Mouse (Mus musculus) liver, postnatal 0 days (tissue): ENCODE results near the gene Tbc1d12.

Source experiments
- CTCF ChIP-seq: sonication (generic); IDR thresholded peaks from 2 replicates; pipeline ENCODE4 v1.5.1; 2016; ENCODE audit warnings: antibody characterized with exemption, low read depth
- EP300 ChIP-seq: IDR thresholded peaks from 2 replicates; pipeline ENCODE4 v1.6.1; 2016; ENCODE audit warnings: antibody characterized with exemption, low read depth, mild to moderate bottlenecking

DNA sequence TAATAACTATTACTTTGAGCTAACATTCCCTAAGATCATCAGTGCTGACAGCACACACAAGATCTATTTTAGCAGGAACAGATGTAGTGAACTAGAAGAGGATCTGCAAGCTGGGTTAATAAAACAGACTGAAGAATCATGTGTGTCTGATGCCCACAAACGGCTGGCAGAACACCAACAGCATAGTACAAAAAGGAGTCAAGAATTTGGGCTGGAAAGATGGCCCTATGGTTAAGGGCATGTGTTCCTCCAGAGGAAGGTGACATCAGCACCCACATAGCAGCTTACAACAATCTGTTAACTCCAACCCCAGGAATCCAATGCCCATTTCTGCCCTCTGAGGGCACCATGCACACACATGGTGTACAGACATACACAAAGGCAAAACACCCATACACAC lies 38.1 kb upstream of the Tbc1d12 start:
- no peak for TF ChIP-seq CTCF
- TF ChIP-seq EP300 = no peak
